Mouse (Mus musculus) G1E (cell line): Measurements from ENCODE around the gene Zg16.

Source experiments
- CTCF ChIP-seq: IDR thresholded peaks from 2 replicates; pipeline ENCODE4 v1.5.1; 2012; ENCODE audit warnings: low read depth, low read length, inconsistent platforms, mixed read lengths
- GATA1 ChIP-seq: IDR thresholded peaks from 2 replicates; pipeline ENCODE4 v1.6.1; 2012; ENCODE audit warnings: borderline replicate concordance, low read length, inconsistent platforms, mixed read lengths
- GATA2 ChIP-seq: IDR thresholded peaks from 2 replicates; pipeline ENCODE4 v1.6.1; 2012; ENCODE audit warnings: low read depth, low read length, inconsistent platforms, borderline replicate concordance
- TAL1 ChIP-seq: conservative IDR thresholded peaks from 2 replicates; pipeline ENCODE4 v1.6.1; 2012; ENCODE audit warnings: low read depth, low read length, inconsistent platforms, mixed read lengths

- TF ChIP-seq CTCF (no peak), GATA2 (no peak), GATA1 (no peak), TAL1 (no peak)
These were observed 15.0 kb upstream of the Zg16 start for GRCm38 (mm10) chr7:127102148-127102547.
